Mouse (Mus musculus): Measurements from ENCODE around the gene H2-Q2. TPM values are rescaled to one million over a fixed set of nuclear protein-coding genes. Genes with fewer than 3 reads are reported as not detected.
"Not testable (repeated sequence)": the region's sequence is repeated elsewhere in the genome, so short reads cannot be mapped to it uniquely, and the experiment has no call there.

The H2-Q2 gene
- polyA plus RNA-seq (2017; shearing (Covaris generic)), result 1 to 10 TPM; 7.5 to 8.8 TPM

DNA sequence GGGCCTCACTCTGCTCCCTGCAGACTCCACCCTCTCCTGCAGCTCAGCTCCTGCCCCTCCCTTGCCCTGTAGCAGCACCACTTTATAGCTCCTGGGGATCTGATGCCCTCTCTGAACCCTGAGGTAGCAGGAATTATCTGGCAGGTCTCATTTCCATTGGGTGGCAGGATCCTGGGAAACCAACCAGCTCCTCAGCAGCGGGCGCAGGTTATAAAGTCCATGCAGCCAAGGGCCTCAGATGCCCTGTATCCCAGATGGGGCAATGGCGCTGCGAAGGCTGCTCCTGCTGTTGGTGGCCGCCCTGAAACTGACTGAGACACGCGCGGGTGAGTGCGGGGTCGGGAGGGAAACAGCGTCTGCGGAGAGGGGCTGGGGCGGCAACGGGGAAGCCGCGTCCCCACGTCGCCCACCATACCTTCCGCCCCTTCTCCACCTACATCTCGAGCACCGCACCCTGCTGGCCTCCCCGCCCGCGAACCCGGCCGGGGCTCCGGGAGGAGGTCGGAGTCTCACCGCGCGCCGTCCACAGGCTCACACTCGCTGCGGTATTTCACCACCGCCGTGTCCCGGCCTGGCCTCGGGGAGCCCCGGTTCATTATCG lies at the start of gene H2-Q2:
H2-Q2 (plus strand) TSS at position 172 of the 601 bp plus-strand sequence.
- ATAC-seq, result peak; percentile 40

DNA sequence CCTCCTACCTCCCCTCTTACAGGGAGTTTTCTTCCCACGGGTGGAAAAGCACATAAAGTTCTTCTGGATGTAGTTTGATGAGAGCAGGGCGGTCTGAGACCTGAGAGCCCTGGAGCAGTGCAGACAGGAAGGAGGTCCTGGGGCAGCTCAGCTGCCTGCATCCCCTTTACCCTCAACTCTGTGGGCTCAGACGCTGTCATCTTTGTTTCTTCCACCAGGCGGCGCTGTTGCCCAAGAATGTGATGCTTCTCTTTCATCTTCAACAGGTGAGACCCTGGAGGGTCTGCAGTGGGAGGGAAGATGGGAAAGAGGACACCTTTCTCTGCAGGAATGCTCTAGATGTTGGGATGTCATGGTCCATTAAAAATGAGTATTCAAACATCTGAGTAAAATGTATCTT lies 46.2 kb upstream of the H2-Q2 start:
- not testable (repeated sequence) for ATAC-seq

DNA sequence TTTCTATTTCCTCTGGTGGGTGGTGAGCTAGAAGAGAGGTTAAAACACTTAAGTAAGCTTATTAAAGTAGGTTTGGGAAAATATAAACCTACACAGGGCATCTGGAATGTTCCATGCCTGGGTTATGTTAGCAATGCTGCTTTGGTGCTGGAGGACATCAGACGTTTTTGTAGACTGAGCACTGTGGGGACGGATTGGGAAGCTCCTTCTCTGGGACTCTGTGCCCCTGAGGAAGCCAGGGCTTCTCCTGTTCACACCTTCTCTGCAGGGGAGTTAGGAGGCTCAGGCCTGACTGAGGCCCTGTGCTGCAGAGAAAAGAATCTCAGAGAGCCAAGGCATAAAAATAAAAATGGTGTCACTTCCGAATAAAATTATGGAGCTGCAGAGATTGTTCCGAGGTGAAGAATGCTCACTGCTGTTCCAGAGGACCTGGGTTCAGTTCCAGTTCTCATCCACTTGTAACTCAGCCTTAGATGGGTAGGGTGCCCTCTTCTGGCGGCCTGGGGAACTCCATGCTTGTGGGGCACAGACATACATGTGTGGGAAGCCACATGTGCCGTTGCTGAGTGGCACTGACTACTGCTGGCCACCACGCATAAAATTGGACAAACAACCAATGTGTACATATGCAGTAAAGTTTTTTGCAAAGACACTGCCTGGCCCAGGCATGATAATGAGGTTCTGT lies 41.6 kb upstream of the H2-Q2 start:
- not testable (repeated sequence) for ATAC-seq

DNA sequence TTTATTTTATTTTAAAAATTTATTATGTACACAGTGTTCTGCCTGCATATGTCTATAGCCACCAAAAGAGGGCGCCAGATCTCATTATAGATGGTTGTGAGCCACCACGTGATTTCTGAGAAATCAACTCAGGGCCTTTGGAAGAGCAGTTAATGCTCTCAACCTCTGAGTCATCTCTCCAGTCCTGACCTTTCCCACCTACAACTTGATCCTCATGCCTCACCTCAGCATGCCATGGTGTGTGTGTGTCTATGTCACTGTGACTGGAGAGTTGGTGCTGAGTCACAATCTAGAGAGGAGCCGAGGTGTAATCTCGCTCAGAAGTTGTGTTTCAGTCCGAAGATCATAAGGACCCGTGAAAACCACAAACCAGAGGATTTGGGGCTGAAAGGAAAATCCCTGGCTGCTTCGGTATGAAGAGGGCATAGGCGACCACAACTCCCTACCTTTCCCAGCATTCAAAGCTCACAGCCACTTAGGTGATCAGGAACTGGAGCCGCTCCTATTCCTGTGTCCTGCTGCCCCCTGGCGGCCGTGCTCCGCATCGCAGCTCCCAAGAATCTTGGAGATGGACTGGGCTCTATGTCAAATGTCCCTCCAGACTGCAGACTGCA lies 40.3 kb upstream of the H2-Q2 start:
- peak; percentile 68 for ATAC-seq

- ATAC-seq, result no peak
Observed at GRCm38 (mm10) chr17:35303271-35303670, 38.8 kb upstream of the H2-Q2 start.

GRCm38 (mm10) chr17:35303756-35304350 lies 38.2 kb upstream of the H2-Q2 start:
- ATAC-seq, result no peak

GRCm38 (mm10) chr17:35304478-35304877 lies 37.6 kb upstream of the H2-Q2 start:
- no peak for ATAC-seq

- not testable (repeated sequence) for ATAC-seq
Observed at GRCm38 (mm10) chr17:35304921-35305320, 37.1 kb upstream of the H2-Q2 start.

DNA sequence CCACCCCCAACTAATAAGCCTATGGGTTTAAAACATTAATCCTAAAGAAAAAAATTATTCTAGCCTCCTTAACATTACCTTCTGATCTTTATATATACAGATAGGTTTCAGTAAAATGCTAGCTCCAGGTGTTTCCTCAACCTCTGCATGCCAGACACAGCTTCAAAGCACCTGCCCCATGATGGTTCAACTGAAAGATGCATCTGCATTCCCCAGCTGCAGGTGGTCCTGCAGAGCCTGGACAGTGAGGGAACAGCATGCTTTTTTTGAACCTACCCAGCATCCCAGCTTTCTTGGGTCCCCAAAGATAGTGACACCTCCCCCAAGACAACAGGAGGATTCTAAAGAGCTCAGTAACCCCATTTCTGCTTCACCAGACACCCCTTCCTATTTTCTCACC lies 23.4 kb upstream of the H2-Q2 start:
- no peak for ATAC-seq

DNA sequence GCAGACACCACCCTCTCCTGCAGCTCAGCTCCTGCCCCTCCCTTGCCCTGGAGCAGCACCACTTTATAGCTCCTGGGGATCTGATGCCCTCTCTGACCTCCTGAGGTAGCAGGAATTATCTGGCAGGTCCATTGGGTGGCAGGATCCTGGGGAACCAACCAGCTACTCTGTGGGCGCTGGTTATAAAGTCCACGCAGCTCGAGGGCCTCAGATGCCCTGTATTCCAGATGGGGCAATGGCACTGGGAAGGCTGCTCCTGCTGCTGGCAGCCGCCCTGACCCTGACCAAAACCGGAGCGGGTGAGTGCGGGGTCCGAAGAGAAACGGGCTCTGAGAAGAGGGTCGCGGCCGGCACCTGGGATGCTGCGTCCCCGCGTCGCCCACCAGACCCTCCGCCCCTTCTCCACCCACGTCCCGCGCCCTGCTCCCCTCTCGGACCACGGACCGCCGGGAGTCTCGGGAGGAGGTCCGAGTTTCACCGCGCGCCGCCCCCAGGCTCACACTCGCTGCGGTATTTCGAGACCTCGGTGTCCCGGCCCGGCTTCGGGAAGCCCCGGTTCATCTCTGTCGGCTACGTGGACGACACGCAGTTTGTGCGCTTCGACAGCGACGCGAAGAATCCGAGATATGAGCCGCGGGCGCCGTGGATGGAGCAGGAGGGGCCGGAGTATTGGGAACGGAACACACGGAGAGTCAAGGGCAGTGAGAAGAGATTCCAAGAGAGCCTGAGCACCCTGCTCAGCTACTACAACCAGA lies 21.5 kb upstream of the H2-Q2 start, which contains the start of gene H2-Q1:
H2-Q1 (plus strand) TSS at position 79 of the 755 bp plus-strand sequence.
- no peak for ATAC-seq

DNA sequence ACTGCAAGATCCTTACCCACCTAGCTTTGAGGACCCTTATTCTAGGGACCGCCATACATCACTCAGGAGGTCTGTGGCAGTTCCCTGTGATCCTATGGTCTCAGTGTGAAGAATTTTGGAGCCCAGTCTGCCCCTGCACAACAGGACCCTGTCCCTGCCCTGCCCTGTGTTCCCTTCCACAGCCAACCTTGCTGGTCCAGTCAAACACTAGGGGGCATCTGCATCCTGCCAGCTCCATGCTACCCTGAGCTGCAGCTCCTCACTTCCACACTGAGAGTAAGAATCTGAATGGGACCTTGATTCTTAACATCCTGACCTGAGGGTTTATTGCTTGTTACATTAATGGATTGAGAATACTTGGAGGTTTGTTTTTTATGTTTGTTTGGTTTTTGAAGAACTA lies 16.9 kb upstream of the H2-Q2 start:
- ATAC-seq, result not testable (repeated sequence)

GRCm38 (mm10) chr17:35326000-35326399 lies 16.0 kb upstream of the H2-Q2 start:
- ATAC-seq, result not testable (repeated sequence)

- ATAC-seq, result not testable (repeated sequence)
Observed at GRCm38 (mm10) chr17:35329714-35330113, 12.3 kb upstream of the H2-Q2 start.

DNA sequence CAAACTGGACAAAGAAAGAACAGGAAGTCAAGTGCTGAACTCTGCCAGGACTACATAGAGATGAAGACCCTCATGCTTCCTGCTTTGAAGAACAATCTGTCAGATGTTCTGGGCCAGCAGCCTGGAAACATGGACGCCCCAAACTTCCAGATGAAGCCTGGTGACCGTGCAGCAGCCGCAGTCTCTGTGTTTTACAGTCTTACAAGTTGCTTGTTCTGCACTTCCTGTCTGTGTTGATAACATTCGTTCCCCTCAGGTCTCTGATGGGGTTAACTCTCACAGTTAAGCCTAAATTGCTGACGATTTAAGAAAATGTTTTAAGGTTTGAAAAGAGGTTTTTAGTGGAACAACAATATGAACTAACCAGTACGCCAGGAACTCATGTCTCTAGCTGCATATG lies 10.5 kb upstream of the H2-Q2 start:
- ATAC-seq, result not testable (repeated sequence)

GRCm38 (mm10) chr17:35342711-35343476 lies 852 bp downstream of the H2-Q2 start:
- ATAC-seq, result peak; percentile 28

GRCm38 (mm10) chr17:35347659-35348058 lies 5.6 kb downstream of the H2-Q2 start:
- not testable (repeated sequence) for ATAC-seq

DNA sequence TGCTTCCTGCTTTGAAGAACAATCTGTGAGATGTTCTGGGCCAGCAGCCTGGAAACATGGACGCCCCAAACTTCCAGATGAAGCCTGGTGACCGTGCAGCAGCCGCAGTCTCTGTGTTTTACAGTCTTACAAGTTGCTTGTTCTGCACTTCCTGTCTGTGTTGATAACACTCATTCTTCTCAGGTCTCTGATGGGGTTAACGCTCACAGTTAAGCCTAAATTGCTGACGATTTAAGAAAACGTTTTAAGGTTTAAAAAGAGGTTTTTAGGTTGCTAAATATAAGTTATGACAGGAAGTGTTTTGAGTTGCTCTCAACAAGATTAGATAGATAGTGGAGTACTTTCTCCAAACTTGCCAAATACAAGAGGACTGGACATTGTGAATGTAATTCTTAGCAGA lies 11.2 kb downstream of the H2-Q2 start:
- ATAC-seq, result peak; percentile 80

DNA sequence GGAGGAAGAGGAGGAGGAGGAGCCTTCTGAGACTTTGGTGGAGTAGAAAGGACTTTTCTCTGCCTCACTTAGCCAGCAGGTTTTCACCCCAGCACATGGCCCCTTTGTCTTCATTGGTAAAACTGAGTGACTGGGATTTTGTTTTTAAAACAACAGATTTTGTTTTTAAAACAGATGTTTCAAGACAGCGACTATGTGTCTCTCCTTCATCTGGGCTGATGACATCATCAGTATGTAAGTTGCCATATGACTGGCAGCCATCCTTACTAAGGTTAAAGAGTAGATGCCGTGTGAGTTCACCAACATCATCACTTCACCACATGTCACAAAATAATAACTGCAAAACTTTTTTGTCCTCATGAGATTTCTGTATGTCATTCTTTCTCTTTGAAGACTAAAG lies 12.0 kb downstream of the H2-Q2 start:
- peak; percentile 43 for ATAC-seq

DNA sequence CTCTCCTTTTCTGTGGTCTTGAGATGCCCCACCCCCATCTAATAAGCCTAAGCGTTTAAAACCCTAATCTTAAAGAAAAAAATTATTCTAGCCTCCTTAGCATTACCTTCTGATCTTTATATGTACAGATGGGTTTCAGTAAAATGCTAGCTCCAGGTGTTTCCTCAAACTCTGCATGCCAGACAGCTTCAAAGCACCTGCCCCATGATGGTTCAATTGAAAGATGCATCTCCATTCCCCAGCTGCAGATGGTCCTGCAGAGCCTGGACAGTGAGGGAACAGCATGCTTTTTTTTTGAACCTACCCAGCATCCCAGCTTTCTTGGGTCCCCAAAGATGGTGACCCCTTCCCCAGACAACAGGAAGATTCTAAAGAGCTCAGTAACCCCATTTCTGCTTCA lies 15.0 kb downstream of the H2-Q2 start:
- ATAC-seq, result no peak

- no peak for ATAC-seq
Observed at GRCm38 (mm10) chr17:35358763-35359469, 16.9 kb downstream of the H2-Q2 start.

DNA sequence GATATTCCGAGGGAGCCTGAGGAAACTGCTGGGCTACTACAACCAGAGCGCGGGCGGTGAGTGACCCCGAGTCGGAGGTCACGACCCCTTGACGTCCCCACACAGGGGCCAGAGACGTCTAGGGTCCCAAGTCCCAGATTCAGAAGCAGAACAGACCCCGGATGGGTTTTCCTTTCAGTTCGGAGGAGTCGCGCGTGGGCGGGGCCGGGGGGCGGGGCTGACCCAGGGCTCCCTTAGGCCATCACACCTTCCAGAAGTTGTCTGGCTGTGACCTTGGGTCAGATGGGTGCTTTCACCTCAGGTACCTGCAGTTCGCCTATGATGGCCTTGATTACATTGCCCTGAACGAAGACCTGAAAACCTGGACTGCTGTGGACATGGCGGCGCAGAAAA lies 17.4 kb downstream of the H2-Q2 start:
- ATAC-seq, result no peak

Measured in activated CD4-positive, CD25-positive, alpha-beta regulatory T cell, adult 4 months (primary cell).